Mouse (Mus musculus): ENCODE data around the gene Adam4. TPM values are rescaled to one million over a fixed set of nuclear protein-coding genes. Genes with fewer than 3 reads are reported as not detected.

Gene Adam4
- total and polyA plus RNA-seq, 3 experiments, result 1.5 to 2.6 TPM; not detected in 1

Other genes with a start within 250 kb of the Adam4 start
- gene Slc8a3, start 88.8 kb downstream of the Adam4 start, total RNA-seq (2014; fragmentation: Nextera tagmentation), result not detected in 2 replicates
- gene Slc8a3, start 88.8 kb downstream of the Adam4 start, total RNA-seq (2017), result 0.12 and 0.16 TPM in 2 replicates
- gene Slc8a3, start 88.8 kb downstream of the Adam4 start, polyA plus RNA-seq (2012), result not detected in 2 replicates
- 0.68 and 2.2 TPM in 2 replicates for gene Gm4787, start 42.5 kb downstream of the Adam4 start, total RNA-seq (2014; fragmentation: Nextera tagmentation)
- gene Gm4787, start 42.5 kb downstream of the Adam4 start, total RNA-seq (2017), result 0.70 and 0.82 TPM in 2 replicates
- not detected in 2 replicates for gene Gm4787, start 42.5 kb downstream of the Adam4 start, polyA plus RNA-seq (2012)
- gene Cox16, start 63.2 kb upstream of the Adam4 start, total RNA-seq (2014; fragmentation: Nextera tagmentation), result 144 and 205 TPM in 2 replicates
- gene Cox16, start 63.2 kb upstream of the Adam4 start, total RNA-seq (2017), result 159 and 166 TPM in 2 replicates
- 28.1 and 64.2 TPM in 2 replicates for gene Cox16, start 63.2 kb upstream of the Adam4 start, polyA plus RNA-seq (2012)
- 30.3 and 44.0 TPM in 2 replicates for gene Gm20498, start 111.0 kb upstream of the Adam4 start, total RNA-seq (2014; fragmentation: Nextera tagmentation)
- 99.1 and 116 TPM in 2 replicates for gene Gm20498, start 111.0 kb upstream of the Adam4 start, total RNA-seq (2017)
- gene Gm20498, start 111.0 kb upstream of the Adam4 start, polyA plus RNA-seq (2012), result 64.7 and 98.4 TPM in 2 replicates
- 80.0 and 81.6 TPM in 2 replicates for gene Synj2bp, start 111.0 kb upstream of the Adam4 start, total RNA-seq (2014; fragmentation: Nextera tagmentation)
- gene Synj2bp, start 111.0 kb upstream of the Adam4 start, total RNA-seq (2017), result 103 and 123 TPM in 2 replicates
- 3.5 and 5.3 TPM in 2 replicates for gene Synj2bp, start 111.0 kb upstream of the Adam4 start, polyA plus RNA-seq (2012)
- gene Adam21, start 146.5 kb upstream of the Adam4 start, total RNA-seq (2014; fragmentation: Nextera tagmentation), result not detected in 2 replicates
- 0.22 and 0.23 TPM in 2 replicates for gene Adam21, start 146.5 kb upstream of the Adam4 start, total RNA-seq (2017)
- gene Adam21, start 146.5 kb upstream of the Adam4 start, polyA plus RNA-seq (2012), result not detected in 2 replicates
- 45.0 and 46.7 TPM in 2 replicates for gene Med6, start 173.1 kb upstream of the Adam4 start, total RNA-seq (2014; fragmentation: Nextera tagmentation)
- 167 and 180 TPM in 2 replicates for gene Med6, start 173.1 kb upstream of the Adam4 start, total RNA-seq (2017)
- 2.8 and 4.2 TPM in 2 replicates for gene Med6, start 173.1 kb upstream of the Adam4 start, polyA plus RNA-seq (2012)
- not detected in 2 replicates for gene Ttc9, start 209.3 kb upstream of the Adam4 start, total RNA-seq (2014; fragmentation: Nextera tagmentation)
- 0.12 and 0.27 TPM in 2 replicates for gene Ttc9, start 209.3 kb upstream of the Adam4 start, total RNA-seq (2017)
- not detected in 2 replicates for gene Ttc9, start 209.3 kb upstream of the Adam4 start, polyA plus RNA-seq (2012)